Mouse (Mus musculus) ES-E14 (cell line): ENCODE measurements around the gene Msrb3.

Source experiments
- CHD2 ChIP-seq: IDR thresholded peaks from 2 replicates; pipeline ENCODE4 v1.6.1; 2014; ENCODE audit warnings: mild to moderate bottlenecking, low read depth, low read length, inconsistent platforms
- HCFC1 ChIP-seq: IDR thresholded peaks from 2 replicates; pipeline ENCODE4 v1.6.1; 2012; ENCODE audit warnings: low read length, inconsistent platforms, borderline replicate concordance; ENCODE audit not compliant: insufficient read depth
- MAFK ChIP-seq: IDR thresholded peaks from 2 replicates; pipeline ENCODE4 v1.6.1; 2014; ENCODE audit warnings: mild to moderate bottlenecking, low read depth, low read length, inconsistent platforms; ENCODE audit not compliant: insufficient read depth
- ZC3H11A ChIP-seq: IDR thresholded peaks from 2 replicates; pipeline ENCODE4 v1.6.1; 2012; ENCODE audit warnings: low read depth, mild to moderate bottlenecking, inconsistent platforms, low read length, borderline replicate concordance
- ZNF384 ChIP-seq: IDR thresholded peaks from 2 replicates; pipeline ENCODE4 v1.6.1; 2012; ENCODE audit warnings: low read depth, low read length, inconsistent platforms

DNA sequence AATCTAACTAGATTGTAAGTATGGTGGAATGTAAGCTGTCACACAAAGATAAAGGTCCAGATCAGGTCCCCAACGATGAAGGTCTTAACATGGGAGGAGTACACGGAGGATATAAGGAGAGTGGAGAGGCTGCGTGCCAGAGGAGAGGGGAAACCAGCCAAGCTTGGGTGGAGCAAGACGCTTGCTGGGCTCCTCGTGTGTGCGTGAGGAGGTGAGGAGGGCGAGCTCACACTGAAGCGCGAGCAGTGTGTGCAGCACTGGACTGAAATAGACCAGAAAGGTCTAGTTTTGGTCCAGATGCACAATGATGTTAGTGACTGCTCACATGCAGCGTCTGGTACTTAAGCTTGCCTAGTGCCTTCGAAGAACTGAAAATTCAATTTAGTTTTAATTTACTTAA is 21.7 kb upstream of the Msrb3 start:
- TF ChIP-seq HCFC1 (no peak), ZC3H11A (no peak), CHD2 (no peak), ZNF384 (no peak), MAFK (no peak)
